Mouse (Mus musculus) stomach, embryonic 14.5 days (tissue): Measurements from ENCODE around the gene Lgals7. TPM values are rescaled to one million over a fixed set of nuclear protein-coding genes. Genes with fewer than 3 reads are reported as not detected.

ENCODE experiments used
- ATAC-seq: fragments of 200-750 bp; cut with Nextera tagmentation; 2 replicates; pipeline ENCODE4 v1.8.0; 2017; ENCODE audit warnings: low read depth, moderate TSS enrichment; ENCODE audit not compliant: insufficient number of reproducible peaks, insufficient read depth, low FRiP score
- H3K27ac ChIP-seq: fragments of 300-500 bp; sonication (generic); 2 replicates; pipeline ENCODE4 v1.5.1; 2014; ENCODE audit warnings: mild to moderate bottlenecking, low read length, moderate library complexity, mixed read lengths
- H3K27me3 ChIP-seq: fragments of 300-500 bp; sonication (generic); 2 replicates; pipeline ENCODE4 v1.6.1; 2014; ENCODE audit warnings: low read length, control low read depth, mixed read lengths; ENCODE audit not compliant: control insufficient read depth, insufficient read depth
- H3K36me3 ChIP-seq: fragments of 300-500 bp; sonication (generic); 2 replicates; pipeline ENCODE4 v1.6.1; 2014; ENCODE audit warnings: mild to moderate bottlenecking, control low read depth, low read length, moderate library complexity, mixed read lengths; ENCODE audit not compliant: control insufficient read depth, insufficient read depth
- H3K4me1 ChIP-seq: fragments of 300-500 bp; sonication (generic); 2 replicates; pipeline ENCODE4 v1.6.1; 2014; ENCODE audit warnings: low read length, control low read depth, mixed read lengths; ENCODE audit not compliant: control insufficient read depth, insufficient read depth
- H3K4me2 ChIP-seq: fragments of 300-500 bp; sonication (generic); replicated peaks from 2 replicates; pipeline ENCODE4 v1.6.1; 2014; ENCODE audit warnings: low read depth, low read length, control low read depth
- H3K4me3 ChIP-seq: fragments of 300-500 bp; sonication (generic); 2 replicates; pipeline ENCODE4 v1.5.1; 2014; ENCODE audit warnings: low read depth, low read length, control low read depth
- H3K9ac ChIP-seq: fragments of 300-500 bp; sonication (generic); replicated peaks from 2 replicates; pipeline ENCODE4 v1.6.1; 2014; ENCODE audit warnings: low read depth, mild to moderate bottlenecking, control low read depth, low read length, moderate library complexity, mixed read lengths
- H3K9me3 ChIP-seq: fragments of 300-500 bp; sonication (generic); 2 replicates; pipeline ENCODE4 v1.6.1; 2016; ENCODE audit warnings: low read depth, low read length, control low read depth; ENCODE audit not compliant: control insufficient read depth
- WGBS: fragments of 180-500 bp; shearing (Covaris S2); extraction: QIAGEN DNeasy Blood & Tissue Kit; methylation state at CpG from one replicate; pipeline ENCODE4 v1.1.7; 2014; 5-methylcytosine and 5-hydroxymethylcytosine counted together
- polyA plus RNA-seq: library from polyadenylated mRNA; unstranded; fragments of >200 nt; fragmentation: Nextera tagmentation; extraction: Ambion mirVana; gene quantifications from 2 replicates; pipeline ENCODE4 v1.2.1, GENCODE M21; 2014

The Lgals7 gene
- polyA plus RNA-seq, 1 experiment from 2014 or later: 1.5 TPM

DNA sequence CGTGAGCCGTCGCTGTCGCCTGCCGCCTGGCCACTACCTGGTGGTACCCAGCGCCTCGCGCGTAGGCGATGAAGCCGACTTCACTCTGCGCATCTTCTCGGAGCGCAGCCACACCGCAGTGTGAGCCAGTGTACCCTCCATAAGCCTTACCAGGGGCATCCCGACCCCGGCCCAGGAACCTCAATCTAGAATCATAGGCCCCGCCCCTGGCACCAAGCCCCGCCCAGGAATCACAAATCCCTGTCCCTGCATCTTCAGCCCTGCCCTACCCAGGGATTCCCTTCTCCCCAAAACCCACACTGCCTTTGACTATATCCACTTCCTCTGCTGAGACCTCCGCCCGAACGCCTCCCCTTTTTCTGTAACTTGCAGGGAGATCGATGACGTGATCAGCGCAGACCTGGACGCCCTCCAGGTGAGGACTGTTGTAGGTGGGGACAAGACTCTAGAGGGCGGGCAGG is 25.1 kb downstream of the Lgals7 start:
- ATAC-seq: no peak
- Histone ChIP-seq H3K4me1 (peaks cover 10% of the 10 kb centered on the region), H3K27ac (no peak overlapping the region), H3K9ac (no peak overlapping the region), H3K4me3 (peak overlapping the region; percentile 24), H3K9me3 (no peaks in the 10 kb centered on the region), H3K36me3 (peaks cover 22% of the 10 kb centered on the region), H3K4me2 (peak overlapping the region; percentile 55), H3K27me3 (peaks cover 15% of the 10 kb centered on the region; the same call in 1 of the 2 replicates)
- 2% methylated on average over 26 of the region's 27 CpGs for WGBS

- peaks cover 60% of the 10 kb centered on the region for H3K36me3 ChIP-seq
Measured at GRCm38 (mm10) chr7:28892601-28893000, 28.9 kb downstream of the Lgals7 start.

GRCm38 (mm10) chr7:28893643-28894265 is 30.1 kb downstream of the Lgals7 start:
- ATAC-seq: peak; percentile 20; the same call in 1 of the 2 replicates
- no peak overlapping the region for H3K9ac ChIP-seq
- H3K9me3 ChIP-seq: no peaks in the 10 kb centered on the region
- peaks cover 5% of the 10 kb centered on the region for H3K4me1 ChIP-seq
- H3K4me3 ChIP-seq: no peak overlapping the region
- no peak overlapping the region for H3K27ac ChIP-seq
- H3K27me3 ChIP-seq: 0 out of 2 replicates have a peak, but pooled peaks cover 4% of the 10 kb centered on the region
- peaks cover 72% of the 10 kb centered on the region for H3K36me3 ChIP-seq
- 47% methylated on average over 7 of the region's 7 CpGs for WGBS
- no peak overlapping the region for H3K4me2 ChIP-seq

More at GRCm38 (mm10) chr7:28892601-28893000, 28.9 kb downstream of the Lgals7 start:
- Histone ChIP-seq H3K27me3 (peaks cover 11% of the 10 kb centered on the region; the same call in 1 of the 2 replicates), H3K4me3 (no peak overlapping the region), H3K9me3 (no peaks in the 10 kb centered on the region), H3K9ac (no peak overlapping the region), H3K4me1 (peaks cover 10% of the 10 kb centered on the region), H3K27ac (no peak overlapping the region), H3K4me2 (no peak overlapping the region)
- WGBS: 91% methylated on average over 17 of the region's 17 CpGs
- no peak for ATAC-seq

DNA sequence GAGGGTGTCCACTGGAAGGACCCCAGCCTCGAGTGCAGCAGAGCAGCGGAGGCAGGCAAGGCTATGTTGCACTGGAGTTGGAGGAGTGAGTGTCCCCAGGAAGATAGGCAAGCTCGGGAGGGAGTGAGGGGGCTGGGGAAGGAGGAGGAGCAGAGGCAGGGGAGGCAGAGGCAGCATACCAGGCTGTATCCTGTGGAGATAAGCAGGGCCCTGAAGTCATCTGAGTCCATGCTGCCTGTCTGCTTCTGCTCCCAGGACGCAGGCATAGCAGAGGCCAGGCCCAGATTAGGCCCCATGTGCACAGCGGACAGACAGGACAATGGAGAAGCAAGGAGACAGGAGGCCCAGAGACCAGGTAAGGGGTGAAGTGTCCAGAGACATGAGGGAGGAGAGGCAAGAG is 31.3 kb downstream of the Lgals7 start:
- Histone ChIP-seq H3K36me3 (peaks cover 83% of the 10 kb centered on the region), H3K27me3 (no peaks in the 10 kb centered on the region), H3K9me3 (no peaks in the 10 kb centered on the region), H3K4me1 (no peaks in the 10 kb centered on the region), H3K4me3 (no peak overlapping the region), H3K4me2 (no peak overlapping the region), H3K9ac (no peak overlapping the region), H3K27ac (no peak overlapping the region)
- WGBS: 56% methylated on average over 5 of the region's 5 CpGs
- ATAC-seq: no peak

DNA sequence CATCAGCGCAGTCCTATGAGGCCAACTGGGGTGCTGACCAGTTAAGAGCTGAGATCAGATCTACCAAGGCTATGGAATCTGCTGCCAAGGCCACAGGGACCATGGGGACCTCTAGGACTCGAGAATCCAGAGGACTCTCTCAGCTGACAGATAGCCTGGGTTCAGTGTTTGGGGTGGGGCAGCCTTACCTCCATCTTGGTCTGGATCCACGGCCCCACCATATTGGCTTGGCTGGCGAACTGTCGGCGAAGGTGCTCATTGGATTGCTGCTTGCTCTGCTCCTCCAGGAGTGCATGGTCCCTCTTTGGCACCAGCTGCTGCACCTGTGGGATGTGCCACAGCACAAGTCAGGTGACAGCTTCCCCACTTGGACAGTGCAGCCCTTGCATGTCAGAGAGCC is 34.0 kb downstream of the Lgals7 start:
- Histone ChIP-seq H3K36me3 (peaks cover 97% of the 10 kb centered on the region), H3K4me1 (no peaks in the 10 kb centered on the region), H3K27ac (no peak overlapping the region), H3K9me3 (no peaks in the 10 kb centered on the region), H3K27me3 (no peaks in the 10 kb centered on the region), H3K4me3 (no peak overlapping the region), H3K9ac (no peak overlapping the region), H3K4me2 (no peak overlapping the region)
- ATAC-seq: no peak
- WGBS: 90% methylated on average over 6 of the region's 6 CpGs

- Histone ChIP-seq H3K9me3 (no peaks in the 10 kb centered on the region), H3K4me1 (no peaks in the 10 kb centered on the region), H3K36me3 (peaks cover 100% of the 10 kb centered on the region), H3K4me3 (no peak overlapping the region), H3K27ac (no peak overlapping the region), H3K4me2 (no peak overlapping the region), H3K27me3 (no peaks in the 10 kb centered on the region), H3K9ac (no peak overlapping the region)
- WGBS: 80% methylated on average over 4 of the region's 4 CpGs
- ATAC-seq: no peak
Measured at GRCm38 (mm10) chr7:28899972-28900371, 36.3 kb downstream of the Lgals7 start.

DNA sequence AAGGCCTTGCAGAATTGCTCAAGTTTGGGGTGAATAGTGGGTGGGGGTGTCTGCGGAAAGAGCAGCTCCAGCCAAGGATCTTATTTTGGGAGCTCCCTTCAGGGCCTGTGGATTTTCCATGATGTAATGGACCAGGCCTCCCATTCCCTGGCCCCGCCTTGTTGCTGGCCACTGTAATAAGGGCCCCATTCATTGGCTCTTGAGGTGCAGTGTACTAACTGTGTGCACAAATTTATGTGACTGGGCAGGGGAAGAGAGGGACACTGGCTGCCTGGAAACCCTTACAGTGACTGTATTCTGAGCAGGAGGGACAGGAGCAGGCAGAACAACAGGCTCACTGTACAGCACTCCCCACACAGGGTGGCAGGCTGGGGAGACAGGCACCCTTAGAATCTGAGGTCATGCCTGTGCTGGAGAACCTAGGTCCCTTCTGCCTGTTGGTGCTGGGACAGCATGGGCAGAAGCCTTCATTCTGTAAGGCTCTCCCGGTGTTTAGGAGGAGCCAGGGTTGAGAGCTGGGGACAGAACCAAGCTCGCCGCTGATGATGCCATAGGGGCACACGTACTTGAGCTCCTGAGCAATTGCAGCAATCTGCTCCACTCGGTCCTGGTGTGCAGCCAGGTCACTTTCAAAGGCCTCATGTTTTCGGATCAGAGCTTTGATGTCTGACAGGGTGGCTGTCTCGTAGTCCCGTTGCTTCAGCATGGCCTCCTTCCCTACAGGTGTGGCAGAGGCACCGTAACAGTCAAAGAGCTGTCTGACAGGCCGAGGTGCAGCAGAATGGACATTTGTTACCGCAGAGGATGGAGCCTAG is 37.9 kb downstream of the Lgals7 start:
- Histone ChIP-seq H3K9me3 (no peaks in the 10 kb centered on the region), H3K27me3 (no peaks in the 10 kb centered on the region), H3K4me2 (no peak overlapping the region), H3K27ac (no peak overlapping the region), H3K4me1 (no peaks in the 10 kb centered on the region), H3K36me3 (peaks cover 99% of the 10 kb centered on the region), H3K4me3 (no peak overlapping the region), H3K9ac (no peak overlapping the region)
- ATAC-seq: peak; percentile 40; the same call in 1 of the 2 replicates
- 90% methylated on average over 13 of the region's 13 CpGs for WGBS

- Histone ChIP-seq H3K4me3 (no peak overlapping the region), H3K27me3 (no peaks in the 10 kb centered on the region), H3K9me3 (no peaks in the 10 kb centered on the region), H3K4me2 (no peak overlapping the region), H3K9ac (no peak overlapping the region), H3K4me1 (no peaks in the 10 kb centered on the region), H3K27ac (no peak overlapping the region), H3K36me3 (peaks cover 99% of the 10 kb centered on the region)
- 87% methylated on average over 6 of the region's 6 CpGs for WGBS
- no peak for ATAC-seq
Measured at GRCm38 (mm10) chr7:28902180-28902579, 38.5 kb downstream of the Lgals7 start.
